Mouse (Mus musculus) lung, postnatal 0 days (tissue): ENCODE results near the gene Ppp2r5d. TPM values are rescaled to one million over a fixed set of nuclear protein-coding genes. Genes with fewer than 3 reads are reported as not detected.

Source experiments
- ATAC-seq: fragments of 200-750 bp; cut with Nextera tagmentation; 2 replicates; pipeline ENCODE4 v1.8.0; 2017; ENCODE audit warnings: moderate library complexity
- DNase-seq: peaks from one replicate; pipeline ENCODE4 v3.0.0-alpha.2; 2016; ENCODE audit warnings: low spot score
- H3K27ac ChIP-seq: fragments of 300-500 bp; sonication (generic); 2 replicates; pipeline ENCODE4 v1.5.1; 2014; ENCODE audit warnings: antibody characterized with exemption, mild to moderate bottlenecking, low read length, mixed read lengths
- H3K27me3 ChIP-seq: fragments of 300-500 bp; sonication (generic); replicated peaks from 2 replicates; pipeline ENCODE4 v1.6.1; 2014; ENCODE audit warnings: low read length, mixed read lengths; ENCODE audit not compliant: insufficient read depth
- H3K36me3 ChIP-seq: fragments of 300-500 bp; sonication (generic); 2 replicates; pipeline ENCODE4 v1.6.1; 2014; ENCODE audit warnings: low read length, mixed read lengths; ENCODE audit not compliant: insufficient read depth
- H3K4me1 ChIP-seq: fragments of 300-500 bp; sonication (generic); 2 replicates; pipeline ENCODE4 v1.6.1; 2014; ENCODE audit warnings: antibody characterized with exemption, low read depth, low read length, mixed read lengths; ENCODE audit not compliant: insufficient read depth
- H3K4me2 ChIP-seq: fragments of 300-500 bp; sonication (generic); replicated peaks from 2 replicates; pipeline ENCODE4 v1.6.1; 2014; ENCODE audit warnings: low read depth, mild to moderate bottlenecking, low read length, moderate library complexity, mixed read lengths
- H3K4me3 ChIP-seq: fragments of 300-500 bp; sonication (generic); 2 replicates; pipeline ENCODE4 v1.5.1; 2014; ENCODE audit warnings: low read depth, low read length
- H3K9ac ChIP-seq: fragments of 300-500 bp; sonication (generic); replicated peaks from 2 replicates; pipeline ENCODE4 v1.6.1; 2014; ENCODE audit warnings: low read depth, mild to moderate bottlenecking
- H3K9me3 ChIP-seq: fragments of 300-500 bp; sonication (generic); 2 replicates; pipeline ENCODE4 v1.6.1; 2016; ENCODE audit warnings: low read length, mixed read lengths
- CTCF ChIP-seq: IDR thresholded peaks from 2 replicates; pipeline ENCODE4 v1.5.1; 2016; ENCODE audit warnings: antibody characterized with exemption, mild to moderate bottlenecking
- EP300 ChIP-seq: IDR thresholded peaks from 2 replicates; pipeline ENCODE4 v1.6.1; 2016; ENCODE audit warnings: antibody characterized with exemption, mild to moderate bottlenecking, control low read depth
- WGBS: fragments of 180-500 bp; shearing (Covaris S2); extraction: QIAGEN DNeasy Blood & Tissue Kit; methylation state at CpG from one replicate; pipeline ENCODE4 v1.1.7; 2014; 5-methylcytosine and 5-hydroxymethylcytosine counted together
- polyA plus RNA-seq: library from polyadenylated mRNA; unstranded; fragments of >200 nt; fragmentation: Nextera tagmentation; extraction: Ambion mirVana; gene quantifications from 2 replicates; pipeline ENCODE4 v1.2.1, GENCODE M21; 2015

The Ppp2r5d gene
- polyA plus RNA-seq, 1 experiment from 2014 or later: 31.8 TPM

DNA sequence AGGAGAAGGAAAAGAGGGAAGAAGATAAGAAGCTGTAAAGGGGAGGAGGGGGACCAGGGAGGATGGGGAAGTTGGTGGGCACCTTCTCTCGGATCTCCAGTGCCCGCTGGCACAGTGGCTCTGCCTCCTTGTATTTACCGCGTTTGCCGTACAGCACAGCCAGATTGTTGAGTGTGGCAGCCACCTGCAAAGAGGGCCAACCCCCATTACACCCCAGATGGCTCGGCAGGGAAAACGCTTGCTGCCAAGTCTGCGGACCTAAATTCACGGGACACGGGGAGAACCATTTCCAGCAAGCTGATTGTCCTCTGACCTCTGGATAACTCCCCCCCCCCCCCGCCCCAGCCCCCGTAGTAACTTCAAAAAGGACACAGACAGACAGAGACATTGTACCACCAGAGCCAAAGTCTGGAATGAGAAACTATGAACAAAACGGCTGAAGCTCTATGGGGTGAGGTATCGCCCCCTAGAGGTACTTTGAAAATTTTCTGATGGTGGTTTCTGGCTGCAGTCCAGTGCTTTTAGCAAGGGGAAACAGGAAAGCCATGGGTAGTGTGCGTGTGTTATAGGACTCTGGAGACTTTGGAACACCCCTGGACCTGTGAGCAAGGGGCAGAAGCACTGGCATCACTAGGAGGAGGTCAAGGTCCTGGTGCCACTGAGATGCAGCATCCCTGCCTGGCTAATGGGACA, 67.9 kb downstream of the Ppp2r5d start:
- H3K9me3 ChIP-seq: no peaks in the 10 kb centered on the region
- peaks cover 14% of the 10 kb centered on the region; the same call in 1 of the 2 replicates for H3K36me3 ChIP-seq
- DNase-seq (peak; percentile 94), ATAC-seq (peak; percentile 66)
- no peak overlapping the region for H3K27ac ChIP-seq
- 16% methylated on average over 15 of the region's 15 CpGs for WGBS
- H3K4me3 ChIP-seq: no peak overlapping the region
- H3K27me3 ChIP-seq: no peaks in the 10 kb centered on the region
- H3K9ac ChIP-seq: no peak overlapping the region
- H3K4me2 ChIP-seq: no peak overlapping the region; the same call in 1 of the 2 replicates
- no peak for TF ChIP-seq EP300
- peak; percentile 80 for TF ChIP-seq CTCF
- H3K4me1 ChIP-seq: no peaks in the 10 kb centered on the region

Other genes starting within 250 kb of the Ppp2r5d start
- 0.04 TPM in 1 of 2 replicates, not detected in the other for gene Ttbk1, start 217.4 kb downstream of the Ppp2r5d start, polyA plus RNA-seq
- gene Dnph1, start 208.4 kb downstream of the Ppp2r5d start, polyA plus RNA-seq: 2.8 and 4.2 TPM in 2 replicates
- gene Cul9, start 158.7 kb downstream of the Ppp2r5d start, polyA plus RNA-seq: 3.5 and 3.8 TPM in 2 replicates
- 5.1 and 5.6 TPM in 2 replicates for gene Srf, start 148.9 kb downstream of the Ppp2r5d start, polyA plus RNA-seq
- 73.2 and 75.8 TPM in 2 replicates for gene Ptk7, start 75.6 kb downstream of the Ppp2r5d start, polyA plus RNA-seq
- 36.5 and 38.4 TPM in 2 replicates for gene Klc4, start 59.1 kb downstream of the Ppp2r5d start, polyA plus RNA-seq
- gene Mrpl2, start 58.9 kb downstream of the Ppp2r5d start, polyA plus RNA-seq: 69.2 and 88.6 TPM in 2 replicates
- gene Cul7, start 54.8 kb downstream of the Ppp2r5d start, polyA plus RNA-seq: 21.8 and 22.1 TPM in 2 replicates
- gene Rrp36, start 30.8 kb downstream of the Ppp2r5d start, polyA plus RNA-seq: 35.2 and 38.5 TPM in 2 replicates
- 113 and 114 TPM in 2 replicates for gene Mea1, start 26.3 kb downstream of the Ppp2r5d start, polyA plus RNA-seq
- gene Klhdc3, start 24.2 kb downstream of the Ppp2r5d start, polyA plus RNA-seq: 96.7 and 111 TPM in 2 replicates
- 18.5 and 23.4 TPM in 2 replicates for gene Pex6, start 6.4 kb upstream of the Ppp2r5d start, polyA plus RNA-seq
- gene Gnmt, start 24.1 kb upstream of the Ppp2r5d start, polyA plus RNA-seq: 13.0 and 14.9 TPM in 2 replicates
- 44.1 and 47.0 TPM in 2 replicates for gene Cnpy3, start 47.1 kb upstream of the Ppp2r5d start, polyA plus RNA-seq
- gene Ptcra, start 58.6 kb upstream of the Ppp2r5d start, polyA plus RNA-seq: 0.14 TPM in 1 of 2 replicates, not detected in the other
- gene 2310039H08Rik, start 67.5 kb upstream of the Ppp2r5d start, polyA plus RNA-seq: 73.9 and 80.1 TPM in 2 replicates
- gene Rpl7l1, start 77.6 kb upstream of the Ppp2r5d start, polyA plus RNA-seq: 83.2 and 83.7 TPM in 2 replicates
- 3.0 and 3.4 TPM in 2 replicates for gene Bicral, start 153.4 kb upstream of the Ppp2r5d start, polyA plus RNA-seq
- 47.7 and 51.0 TPM in 2 replicates for gene Tbcc, start 185.6 kb upstream of the Ppp2r5d start, polyA plus RNA-seq
- not detected in 2 replicates for gene Prph2, start 205.3 kb upstream of the Ppp2r5d start, polyA plus RNA-seq